Mouse (Mus musculus): Measurements from ENCODE around the gene Tm7sf2.
A peak's percentile ranks its signal among the peaks of the same experiment; 100 is the strongest.
"Not testable (repeated sequence)": the region's sequence is repeated elsewhere in the genome, so short reads cannot be mapped to it uniquely, and the experiment has no call there.

Tm7sf2 gene

DNA sequence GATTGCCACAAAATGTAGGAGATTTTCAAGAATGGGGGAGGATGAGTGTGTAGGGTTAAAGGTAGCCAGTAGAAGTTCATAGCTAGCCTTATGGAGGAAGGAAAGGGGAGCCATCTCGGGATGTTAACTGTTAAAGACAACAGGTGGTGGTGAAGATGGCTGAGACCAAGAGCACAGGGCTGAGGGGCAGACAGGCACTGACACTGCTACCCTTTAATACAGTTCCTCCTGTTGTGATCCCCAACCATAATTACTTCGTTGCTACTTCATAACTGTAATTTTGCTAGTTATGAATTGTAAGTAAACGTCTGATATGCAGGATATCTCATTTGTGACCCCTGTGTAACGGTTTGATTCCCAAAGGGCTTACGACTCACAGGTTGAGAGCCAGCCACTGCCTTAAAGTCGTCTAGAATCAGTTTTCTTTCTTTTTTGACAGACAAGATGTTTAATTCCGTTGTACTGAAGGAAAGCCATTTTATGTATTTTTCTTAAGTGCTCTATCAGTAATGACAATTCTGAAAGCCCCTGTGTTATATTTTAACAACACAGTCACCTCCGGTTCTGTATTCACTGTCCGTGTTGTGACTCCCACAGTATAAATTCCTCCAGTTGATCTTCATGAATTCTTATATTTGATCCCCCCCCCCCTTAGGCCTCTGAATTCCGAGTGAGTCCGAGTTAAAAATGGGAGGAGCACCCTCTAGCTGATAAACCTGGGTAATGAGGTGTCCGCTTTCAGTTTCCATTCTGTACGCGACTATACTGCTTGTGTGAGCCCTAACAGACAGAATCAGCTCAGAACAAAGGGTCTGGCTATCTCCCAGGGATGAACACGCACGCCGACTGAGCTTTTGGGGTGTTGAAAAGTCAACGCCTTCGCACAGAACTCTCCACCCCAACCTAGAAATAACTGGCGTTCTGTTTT lies 22.5 kb downstream of the Tm7sf2 start:
- no peak for DNase-seq (ENCODE audit: low read depth in 2 of 2, low spot score in 2 of 2)

DNA sequence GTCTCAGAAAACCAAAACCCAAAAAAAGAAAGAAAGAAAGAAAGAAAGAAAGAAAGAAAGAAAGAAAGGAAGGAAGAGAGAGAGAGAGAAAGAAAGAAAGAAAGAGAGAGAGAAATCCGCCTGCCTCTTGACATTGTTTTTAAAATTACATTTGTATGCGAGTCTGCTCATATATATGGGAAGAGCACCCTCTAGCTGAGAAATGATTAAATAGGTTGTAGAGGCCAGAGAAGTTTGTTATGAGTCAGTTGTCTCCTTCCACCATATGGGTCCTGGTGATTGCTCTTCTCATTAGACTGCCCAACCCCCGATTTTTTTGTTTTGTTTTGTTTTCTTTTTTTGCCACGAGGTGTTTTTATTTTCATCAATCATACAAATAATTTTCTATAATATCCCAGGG lies 24.1 kb downstream of the Tm7sf2 start:
- not testable (repeated sequence) for DNase-seq (ENCODE audit: low read depth in 2 of 2, low spot score in 2 of 2)

DNA sequence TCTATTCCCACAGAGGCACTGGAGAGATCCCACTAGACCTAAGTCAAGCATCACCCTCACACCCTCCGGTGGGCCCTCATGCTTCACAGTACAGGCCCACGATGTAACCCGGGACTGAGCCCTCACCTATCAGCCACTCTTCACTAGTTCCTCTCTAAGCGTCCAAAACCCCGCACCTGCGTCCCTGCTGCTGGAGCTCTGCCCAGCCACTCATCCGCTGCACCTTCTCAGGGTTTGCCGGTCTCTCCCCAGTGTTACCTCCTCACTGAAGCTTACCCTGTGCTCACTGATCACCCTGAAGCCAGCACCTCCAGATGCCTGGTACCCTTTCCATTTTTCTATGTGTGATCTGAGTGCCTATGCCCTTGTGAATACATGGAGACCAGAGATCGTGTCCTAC lies 25.9 kb downstream of the Tm7sf2 start:
- DNase-seq (ENCODE audit: low read depth in 2 of 2, low spot score in 2 of 2): no peak

DNA sequence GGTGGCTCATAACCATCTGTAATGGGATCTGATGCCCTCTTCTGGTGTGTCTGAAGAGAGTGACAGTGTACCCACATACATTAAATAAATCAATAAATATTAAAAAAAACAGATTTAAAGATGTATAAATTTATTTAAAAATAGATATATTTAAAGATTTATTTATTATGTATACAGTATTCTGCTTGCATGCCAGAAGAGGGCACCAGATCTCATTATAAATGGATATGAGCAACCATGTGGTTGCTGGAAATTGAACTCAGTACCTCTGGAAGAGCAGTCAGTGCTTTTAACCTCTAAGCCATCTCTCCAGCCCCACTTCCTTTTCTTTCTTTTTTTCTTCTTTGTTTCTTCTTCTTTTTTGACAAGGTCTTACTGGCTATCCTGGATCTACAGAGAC lies 28.2 kb downstream of the Tm7sf2 start:
- no peak for DNase-seq (ENCODE audit: low read depth in 2 of 2, low spot score in 2 of 2)

DNA sequence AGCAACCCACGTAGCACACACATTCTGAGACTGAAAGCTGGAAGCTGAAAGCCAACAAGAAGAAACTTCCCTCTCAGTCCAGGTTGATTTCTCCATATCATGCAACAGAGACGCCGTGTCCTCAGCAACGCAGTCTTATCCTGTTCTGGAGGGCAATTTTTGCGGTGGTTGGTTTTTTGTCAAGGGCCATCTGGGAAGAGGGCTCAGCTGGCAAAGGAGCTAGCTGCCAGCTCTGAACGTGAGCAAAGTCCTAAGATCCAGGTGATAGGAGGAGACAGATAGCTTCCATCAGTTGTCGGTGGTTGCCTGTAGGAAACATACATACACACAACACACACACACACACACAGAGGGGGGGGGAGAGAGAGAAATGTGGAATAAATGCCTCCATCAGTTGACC lies 29.8 kb downstream of the Tm7sf2 start:
- no peak for DNase-seq (ENCODE audit: low read depth in 2 of 2, low spot score in 2 of 2)

DNA sequence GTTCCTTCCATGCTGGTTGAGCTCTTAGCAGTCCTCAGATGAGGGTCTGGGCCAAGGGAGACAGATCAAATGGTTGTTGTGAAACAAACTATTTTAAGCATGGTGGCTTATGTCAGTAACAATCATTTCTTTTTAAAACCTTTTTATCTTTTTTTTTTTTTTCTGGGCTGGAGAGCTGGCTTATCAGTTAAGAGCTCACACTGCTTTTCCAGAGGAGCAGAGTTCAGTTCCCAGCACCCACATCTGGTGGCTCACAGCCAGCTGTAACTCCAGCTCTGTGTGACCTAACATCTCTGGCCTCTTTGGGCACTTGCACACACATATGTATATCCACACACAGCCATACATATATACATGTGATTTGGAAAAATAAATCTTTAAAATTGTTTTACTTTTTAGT lies 30.5 kb downstream of the Tm7sf2 start:
- DNase-seq (ENCODE audit: low read depth in 2 of 2, low spot score in 2 of 2): no peak

DNA sequence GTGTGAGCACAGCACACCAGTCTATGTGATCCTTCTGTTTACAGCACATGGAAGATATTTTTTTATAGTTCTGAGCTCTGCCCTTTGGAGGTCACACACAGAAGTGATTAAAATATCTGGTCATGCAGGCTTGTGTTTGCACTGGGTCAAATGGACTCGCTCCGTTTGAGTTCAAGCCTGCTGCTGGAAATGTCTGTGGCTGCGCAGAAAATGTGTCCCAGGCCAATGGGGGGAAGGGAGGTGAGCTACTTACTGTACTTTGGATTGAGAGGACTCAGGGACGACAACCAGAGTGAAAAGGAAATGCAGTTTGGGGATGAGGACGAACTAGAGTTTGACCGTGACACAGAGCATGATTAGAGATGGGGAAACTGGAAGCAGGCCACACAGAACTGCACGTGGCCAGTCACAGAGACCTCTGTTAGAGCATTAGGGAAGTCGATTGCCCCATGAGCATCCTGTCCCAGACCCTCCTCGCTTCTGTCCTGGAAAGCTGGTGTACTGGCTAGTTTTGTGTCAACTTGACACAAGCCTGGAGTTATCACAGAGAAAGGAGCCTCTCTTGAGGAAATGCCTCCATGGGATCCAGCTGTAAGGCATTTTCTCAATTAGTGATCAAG lies 32.1 kb downstream of the Tm7sf2 start:
- DNase-seq (ENCODE audit: low read depth in 2 of 2, low spot score in 2 of 2): no peak

DNA sequence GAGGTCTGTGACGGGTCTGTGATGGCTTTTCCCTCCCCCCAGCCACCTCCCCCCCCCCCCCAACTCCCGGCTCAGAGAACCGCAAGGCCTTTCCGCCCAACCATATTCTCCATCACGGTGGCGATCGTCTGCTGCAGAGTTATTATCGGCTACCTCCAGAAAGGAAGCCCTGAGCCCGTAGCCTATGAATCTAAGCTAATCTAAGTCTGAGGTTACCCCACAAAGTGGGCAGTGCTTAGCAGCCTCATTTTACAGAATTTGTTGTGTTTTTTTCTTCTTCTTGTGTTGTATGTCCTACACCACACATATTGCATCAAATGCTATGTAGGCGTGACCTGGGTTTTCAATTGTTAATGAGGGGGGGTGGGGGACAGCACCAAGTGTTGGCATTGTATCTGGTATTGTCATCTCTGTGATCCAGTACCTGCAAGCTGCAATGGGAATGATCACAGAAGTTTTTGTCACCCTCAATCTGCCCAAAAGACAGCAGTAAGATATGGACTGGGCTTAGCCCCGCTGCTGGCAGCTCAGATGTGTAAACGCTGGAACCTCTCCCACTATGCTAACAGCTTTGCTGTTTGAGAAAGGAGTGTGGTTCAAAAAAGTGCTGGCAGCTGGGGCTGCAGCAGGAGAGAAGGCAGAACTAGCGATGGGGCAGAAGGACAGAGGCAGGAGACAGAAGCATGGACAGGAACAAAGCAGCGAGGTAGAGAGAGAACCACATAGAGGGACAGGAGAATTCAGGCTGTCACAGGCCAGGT lies 37.5 kb downstream of the Tm7sf2 start:
- no peak for DNase-seq (ENCODE audit: low read depth in 2 of 2, low spot score in 2 of 2)

DNA sequence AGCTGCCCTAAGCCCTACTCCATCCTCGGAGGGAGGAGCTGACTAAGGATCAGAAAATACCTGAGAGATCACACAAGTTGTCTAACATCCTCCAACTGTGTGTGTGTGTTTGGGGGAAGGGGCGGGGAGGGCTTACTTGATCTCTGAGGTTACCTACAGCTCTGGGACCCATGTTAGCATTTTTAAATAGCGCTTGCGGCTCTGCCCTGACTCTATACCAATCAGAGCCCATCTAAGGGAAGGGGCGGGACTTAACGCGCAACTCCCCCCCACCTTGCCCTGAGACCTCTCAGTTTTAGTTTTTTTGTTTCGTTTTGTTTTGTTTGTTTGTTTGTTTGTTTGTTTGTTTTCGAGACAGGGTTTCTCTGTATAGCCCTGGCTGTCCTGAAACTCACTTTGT lies 38.7 kb downstream of the Tm7sf2 start:
- DNase-seq (ENCODE audit: low read depth in 2 of 2, low spot score in 2 of 2): no peak

DNA sequence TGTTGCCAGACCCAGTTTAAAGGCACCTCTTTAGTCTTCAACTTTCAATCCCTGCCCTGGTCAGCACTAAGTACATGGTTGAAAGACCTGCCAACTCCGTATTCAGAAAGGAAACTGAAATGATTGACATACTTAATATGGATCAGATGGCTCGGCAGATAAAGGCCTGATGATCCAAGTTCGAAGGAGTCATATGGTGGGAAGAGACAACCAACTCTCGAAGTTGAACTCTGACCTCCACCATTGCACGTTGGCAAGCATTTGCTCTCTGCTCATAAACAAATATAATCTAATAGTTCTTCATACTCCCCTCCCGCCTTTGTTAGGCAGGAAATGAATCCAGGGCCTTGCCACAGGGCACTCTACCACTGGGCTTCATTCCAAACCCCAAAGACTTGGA lies 39.2 kb downstream of the Tm7sf2 start:
- DNase-seq (ENCODE audit: low read depth in 2 of 2, low spot score in 2 of 2): no peak

DNA sequence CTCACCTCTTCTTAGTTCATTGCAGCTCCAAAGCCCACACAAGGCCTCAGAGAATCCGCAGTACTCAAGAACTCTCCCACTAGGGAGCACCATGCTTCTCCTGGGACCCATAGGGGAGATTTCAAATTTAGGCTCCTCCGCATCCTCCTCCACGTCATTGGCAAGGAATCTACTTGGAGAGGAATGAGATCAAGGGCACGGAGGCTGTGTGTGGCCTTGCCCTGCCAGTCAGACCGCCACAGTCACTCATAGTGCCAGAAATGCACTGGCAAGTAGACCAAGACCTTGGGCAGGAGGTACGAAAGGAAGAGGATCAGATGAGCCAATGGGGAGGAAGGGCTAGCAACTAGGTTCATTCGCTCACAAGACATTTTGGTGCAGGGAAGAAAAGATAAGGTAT lies 44.2 kb downstream of the Tm7sf2 start:
- DNase-seq (ENCODE audit: low read depth in 2 of 2, low spot score in 2 of 2): no peak

DNA sequence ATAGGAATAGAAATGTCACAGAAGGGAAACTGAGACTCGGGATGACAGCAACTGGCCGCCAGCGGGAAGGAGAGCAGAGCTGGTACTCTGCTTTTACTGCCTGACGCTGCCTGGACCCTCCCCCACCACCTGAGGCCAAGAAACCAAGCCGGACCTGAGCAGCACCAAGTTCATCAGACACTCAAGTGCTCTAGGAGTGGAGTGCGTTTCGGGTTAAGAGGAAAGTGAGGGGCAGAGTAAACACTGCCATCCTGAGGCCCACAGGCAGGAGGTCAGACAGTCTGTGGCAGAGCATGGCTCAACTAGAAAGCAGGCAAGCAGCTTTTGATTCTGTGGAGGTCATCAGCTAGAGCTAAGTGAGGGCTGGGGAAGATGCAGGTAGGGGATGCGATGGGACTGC lies 45.1 kb downstream of the Tm7sf2 start:
- DNase-seq (ENCODE audit: low read depth in 2 of 2, low spot score in 2 of 2): no peak

DNA sequence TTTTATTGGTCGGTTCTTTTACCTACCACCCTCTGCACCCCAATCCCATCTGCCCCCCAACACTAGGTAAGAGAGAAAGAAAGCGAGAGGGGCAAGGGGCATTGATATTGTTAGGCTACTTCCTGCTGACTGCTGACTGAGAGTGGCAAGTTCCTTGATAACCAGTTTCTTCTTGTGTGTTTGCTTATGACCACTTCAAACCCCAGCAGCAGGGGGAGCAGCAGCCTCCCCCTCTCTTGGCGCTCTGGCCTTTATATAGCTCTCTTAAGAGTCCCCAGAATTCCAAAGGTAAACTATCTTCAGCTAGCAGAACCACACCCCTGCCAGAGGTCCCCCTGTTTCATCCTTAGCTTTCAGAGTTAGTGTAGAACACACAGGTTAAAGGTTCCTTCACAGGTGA lies 47.9 kb downstream of the Tm7sf2 start:
- no peak for DNase-seq (ENCODE audit: low read depth in 2 of 2, low spot score in 2 of 2)

DNA sequence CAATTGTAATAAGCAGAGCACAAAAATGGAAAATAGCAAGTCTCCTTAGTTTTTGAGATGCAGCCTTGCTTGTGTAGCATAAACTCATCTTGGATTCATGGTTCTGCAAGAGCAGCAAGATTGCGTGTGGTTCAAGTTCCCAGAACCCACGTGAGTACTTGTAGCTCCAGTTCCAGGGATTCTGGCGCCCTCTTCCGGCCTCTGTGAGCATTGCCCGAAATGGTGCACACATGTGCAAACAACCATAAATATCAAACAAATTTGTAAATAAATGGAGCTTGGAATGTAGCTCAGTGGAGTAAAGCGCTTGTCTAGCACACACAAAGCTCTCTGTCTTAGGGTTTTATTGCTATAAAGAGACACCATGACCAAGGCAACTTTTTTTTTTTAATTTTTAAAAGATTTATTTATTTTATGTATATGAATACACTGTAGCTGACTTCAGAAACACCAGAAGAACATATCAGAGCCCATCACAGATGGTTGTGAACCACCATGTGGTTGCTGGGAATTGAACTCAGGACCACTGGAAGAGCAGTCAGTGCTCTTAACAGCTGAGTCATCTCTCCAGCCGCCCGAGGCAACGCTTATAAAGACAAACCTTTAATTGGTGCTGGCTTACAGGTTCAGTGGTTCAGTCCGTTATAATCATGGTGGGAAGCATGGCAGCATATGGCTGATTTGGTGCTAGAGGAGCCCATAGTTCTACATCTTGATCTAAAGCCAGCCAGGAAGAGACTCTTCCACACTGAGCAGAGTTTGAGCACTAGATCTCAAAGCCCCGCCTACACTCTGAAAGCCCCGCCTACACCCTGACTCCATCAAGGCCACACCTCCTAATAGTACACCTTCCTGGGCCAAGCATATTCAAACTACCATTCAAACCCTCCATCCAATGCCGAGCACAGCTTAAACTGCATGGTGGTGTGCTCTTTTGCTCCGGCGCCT lies 49.8 kb downstream of the Tm7sf2 start:
- DNase-seq (ENCODE audit: low read depth in 2 of 2, low spot score in 2 of 2): peak; percentile 82 to 92

DNA sequence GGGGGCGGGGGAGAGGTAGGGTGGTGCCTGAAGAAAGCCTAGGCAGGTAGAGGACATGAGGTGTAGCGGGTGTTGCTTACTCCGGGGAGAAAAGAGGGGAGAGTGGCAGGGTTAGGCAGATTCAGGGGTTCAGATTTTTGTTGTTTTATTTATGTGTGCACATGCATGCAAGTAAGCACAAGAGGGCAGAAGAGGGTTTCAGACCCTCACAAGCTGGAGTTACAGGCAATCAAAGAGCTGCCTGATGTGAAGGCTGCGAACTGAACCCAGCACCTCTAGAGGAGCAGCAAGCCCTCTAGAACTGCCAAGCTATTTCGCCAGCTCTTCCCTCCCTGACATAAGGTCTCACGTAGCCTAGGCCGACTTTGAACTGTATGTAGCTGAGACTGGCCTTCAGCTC lies 51.6 kb downstream of the Tm7sf2 start:
- no peak for DNase-seq (ENCODE audit: low read depth in 2 of 2, low spot score in 2 of 2)

DNA sequence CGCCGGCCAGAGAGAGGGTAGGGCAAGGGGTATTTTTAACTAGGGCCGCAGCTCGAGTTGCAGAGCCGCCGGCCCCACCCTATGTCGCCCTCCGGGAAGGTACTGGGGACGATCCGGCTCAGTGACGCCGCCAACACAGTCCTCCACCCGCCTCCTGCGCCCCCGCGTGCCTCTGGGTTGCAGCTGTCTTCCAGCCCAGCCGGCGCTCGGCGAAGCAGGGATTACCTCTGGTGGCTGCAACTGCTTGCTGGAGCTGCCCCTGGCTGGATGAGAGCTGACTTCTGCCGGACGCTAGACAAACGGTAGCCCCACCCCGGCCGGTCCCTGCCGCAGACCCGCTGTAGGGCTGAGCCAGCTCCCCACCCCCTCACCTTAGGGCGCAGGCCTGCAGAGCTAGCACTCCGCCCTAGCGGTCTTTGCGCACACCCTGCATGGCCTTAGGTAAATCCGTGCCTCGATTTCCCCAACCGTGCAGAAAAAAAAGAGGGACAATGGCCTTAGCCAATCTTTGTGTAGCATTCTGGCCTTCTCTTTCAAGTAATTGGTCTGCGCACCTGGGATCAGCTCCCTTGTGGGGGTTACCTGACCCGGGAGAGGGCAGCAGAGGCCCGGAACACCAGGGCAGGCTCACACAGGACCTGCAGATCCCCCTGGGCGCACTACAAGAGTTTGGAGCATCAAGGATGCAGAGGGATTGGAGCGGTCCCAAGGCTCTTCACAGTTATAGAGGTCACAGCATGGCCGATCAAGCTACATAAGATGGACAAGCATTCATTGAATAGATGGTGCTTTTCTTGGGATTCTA lies 52.5 kb downstream of the Tm7sf2 start, which contains the start of gene Capn1:
Gene Capn1 (minus strand): TSS at position 387 of the 805 bp plus-strand sequence.
- DNase-seq (ENCODE audit: low read depth in 2 of 2, low spot score in 2 of 2): peak; percentile 55 to 74

DNA sequence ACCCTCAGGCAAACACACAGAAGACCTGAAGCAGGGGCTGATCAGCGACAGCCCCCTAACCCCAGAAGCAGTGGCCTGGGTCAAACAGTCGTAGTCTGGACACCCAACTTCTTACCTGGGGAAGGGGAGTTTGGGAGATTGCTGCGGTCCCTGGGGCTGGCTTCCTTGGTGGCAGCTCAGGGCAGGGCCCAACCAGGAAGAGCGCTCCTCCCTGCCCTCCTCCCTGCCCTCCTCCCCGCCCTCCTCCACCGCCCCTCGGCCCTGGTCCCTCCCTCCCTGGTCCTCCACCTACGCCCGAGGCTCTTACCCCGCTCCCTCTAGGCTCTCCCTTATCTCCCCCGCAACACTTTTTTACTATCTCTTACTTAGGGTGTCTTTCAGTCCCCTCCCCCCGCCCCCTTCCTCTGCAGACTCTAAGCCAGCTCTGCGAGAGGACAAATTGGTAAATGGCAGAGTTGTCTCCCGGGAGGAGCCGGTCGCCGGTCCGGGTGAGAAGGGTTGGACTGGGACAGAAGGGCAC lies 53.1 kb downstream of the Tm7sf2 start:
- peak in 1 of 2 experiments; percentile 29 for DNase-seq (ENCODE audit: low read depth in 2 of 2, low spot score in 2 of 2)

DNA sequence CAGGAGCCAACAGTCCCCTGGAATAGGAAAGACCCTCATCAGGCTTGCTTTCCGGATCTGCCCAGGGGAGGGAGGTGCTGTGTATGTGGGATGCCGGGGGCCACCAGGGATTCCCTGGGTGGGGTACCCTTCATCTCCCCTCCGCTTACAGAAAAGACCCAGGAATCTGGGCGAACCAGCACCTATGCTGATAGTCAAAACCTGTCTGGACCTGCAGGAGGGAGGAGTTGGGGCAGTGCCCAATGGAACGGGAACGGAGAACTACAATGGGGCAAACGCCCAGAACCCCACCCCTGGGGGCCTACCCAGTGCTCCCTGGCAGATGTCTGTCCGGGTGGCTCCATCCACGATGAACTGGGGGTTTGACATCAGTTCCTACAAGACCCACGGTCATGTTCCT lies 54.5 kb downstream of the Tm7sf2 start:
- DNase-seq (ENCODE audit: low read depth in 2 of 2, low spot score in 2 of 2): no peak

Data from CD8-positive naive resting alpha-beta T cell, adult 2 months (primary cell).